Mouse (Mus musculus) lung, postnatal 36 days (tissue): Measurements from ENCODE around the gene Rpl36-ps4.
"Not testable (repeated sequence)": the region's sequence is repeated elsewhere in the genome, so short reads cannot be mapped to it uniquely, and the experiment has no call there.

Source experiments
- DNase-seq: peaks from one replicate; pipeline ENCODE4 v3.0.0; 2022; ENCODE audit warnings: mixed read lengths

Rpl36-ps4 gene

DNA sequence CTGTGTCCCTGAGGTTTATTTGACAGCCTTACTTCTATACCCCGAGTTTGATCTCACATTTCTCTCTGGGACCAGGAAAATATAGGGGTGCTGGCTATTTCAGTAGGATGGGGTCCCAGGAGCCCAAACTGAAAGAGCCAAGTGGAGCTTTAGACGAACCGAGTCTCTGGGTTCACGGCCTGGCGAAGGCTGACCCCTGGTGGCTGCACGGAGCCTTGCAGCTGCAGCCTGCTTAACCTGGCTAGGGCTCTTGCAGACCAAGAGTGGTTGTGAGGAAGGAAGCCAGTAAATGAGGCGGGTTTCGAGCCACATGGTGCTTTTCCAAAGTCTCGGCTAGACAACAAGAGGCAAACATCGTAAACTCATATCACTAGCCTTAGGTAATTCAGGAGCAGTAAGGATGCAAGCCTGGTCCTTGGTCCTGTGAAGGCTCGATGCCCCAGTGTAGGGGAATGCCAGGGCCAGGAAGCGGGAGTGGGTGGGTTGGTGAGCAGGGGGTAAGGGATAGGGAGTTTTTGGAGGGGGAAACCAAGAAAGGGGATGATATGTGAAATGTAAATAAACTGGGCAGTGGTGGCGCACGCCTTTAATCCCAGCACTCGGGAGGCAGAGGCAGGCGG is 28.3 kb downstream of the Rpl36-ps4 start:
- peak; percentile 80 for DNase-seq

DNA sequence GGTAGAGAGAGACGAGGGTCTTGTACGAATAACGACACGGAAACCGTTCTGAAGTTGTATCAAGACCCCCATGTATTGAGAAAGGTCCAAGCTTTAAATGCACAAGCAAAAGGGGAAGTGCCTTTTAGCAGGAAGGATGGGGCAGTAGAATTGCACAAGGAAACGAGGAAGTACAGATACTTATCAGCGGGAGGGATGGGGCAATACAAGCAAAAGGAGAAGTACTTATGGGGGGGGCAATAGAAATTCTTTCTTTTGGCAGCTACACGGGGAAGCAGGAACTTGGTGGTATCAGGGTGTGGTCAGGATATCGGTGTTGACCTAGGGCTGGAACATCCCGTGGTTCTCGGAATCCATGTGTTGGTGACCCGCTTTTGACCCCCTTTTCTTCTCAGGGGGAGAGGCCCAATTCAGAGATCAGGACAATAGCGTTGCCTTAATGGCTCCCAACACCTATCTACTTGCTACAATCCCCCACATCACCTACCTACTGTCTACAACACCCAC is 33.9 kb downstream of the Rpl36-ps4 start:
- not testable (repeated sequence) for DNase-seq

DNA sequence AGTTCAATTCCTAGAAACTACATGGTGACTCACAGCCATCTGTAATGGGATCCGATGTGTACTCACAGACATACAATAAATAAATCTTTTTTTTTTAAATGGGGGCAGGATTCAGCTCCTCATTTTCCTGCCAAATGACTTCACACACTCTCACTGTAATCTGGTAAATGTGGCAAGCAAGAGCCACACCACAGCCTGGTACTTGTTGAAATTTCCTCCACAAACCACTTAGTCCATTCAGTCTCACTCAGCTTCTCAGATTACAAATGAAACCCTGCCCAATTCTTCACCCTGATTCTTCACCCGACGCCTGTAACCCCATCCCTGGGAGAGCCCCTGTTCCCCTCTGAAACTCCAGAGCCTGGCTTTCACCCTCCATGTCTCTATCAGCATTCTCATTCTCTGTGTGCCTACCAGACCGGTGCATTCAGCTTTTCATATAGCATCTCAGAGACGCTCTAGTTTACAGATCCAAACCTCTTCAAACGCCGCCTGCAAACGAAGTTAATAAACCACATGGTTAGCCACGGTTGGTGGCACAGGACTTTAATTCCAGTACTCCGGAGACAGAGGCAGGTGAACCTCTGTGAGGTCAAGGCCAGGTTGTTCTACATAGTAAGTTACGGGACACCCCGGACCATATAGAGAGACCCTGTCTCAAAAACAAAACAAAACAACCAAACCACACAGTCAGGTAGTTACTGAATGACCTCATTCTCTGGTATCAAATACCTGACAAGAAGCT is 36.5 kb downstream of the Rpl36-ps4 start:
- DNase-seq, result no peak

- DNase-seq, result no peak
Observed at GRCm38 (mm10) chr17:87958283-87958682, 37.5 kb downstream of the Rpl36-ps4 start.

DNA sequence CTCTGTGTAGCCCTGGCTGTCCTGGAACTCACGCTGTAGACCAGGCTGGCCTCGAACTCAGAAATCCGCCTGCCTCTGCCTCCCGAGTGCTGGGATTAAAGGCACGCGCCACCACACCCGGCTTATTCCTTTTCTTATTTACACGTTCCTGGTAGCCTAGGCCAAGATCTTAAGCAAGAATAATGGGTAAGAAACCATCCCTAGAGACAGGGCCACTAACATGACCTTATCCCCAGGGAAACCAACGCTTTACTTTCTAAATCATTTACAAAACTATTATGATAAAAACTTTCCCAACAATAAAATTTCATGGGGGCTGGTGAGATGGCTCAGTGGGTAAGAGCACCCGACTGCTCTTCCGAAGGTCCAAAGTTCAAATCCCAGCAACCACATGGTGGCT is 38.6 kb downstream of the Rpl36-ps4 start:
- not testable (repeated sequence) for DNase-seq

GRCm38 (mm10) chr17:87959931-87960330 is 39.2 kb downstream of the Rpl36-ps4 start:
- DNase-seq, result not testable (repeated sequence)

- DNase-seq, result no peak
Observed at GRCm38 (mm10) chr17:87963081-87964075, 42.6 kb downstream of the Rpl36-ps4 start.

DNA sequence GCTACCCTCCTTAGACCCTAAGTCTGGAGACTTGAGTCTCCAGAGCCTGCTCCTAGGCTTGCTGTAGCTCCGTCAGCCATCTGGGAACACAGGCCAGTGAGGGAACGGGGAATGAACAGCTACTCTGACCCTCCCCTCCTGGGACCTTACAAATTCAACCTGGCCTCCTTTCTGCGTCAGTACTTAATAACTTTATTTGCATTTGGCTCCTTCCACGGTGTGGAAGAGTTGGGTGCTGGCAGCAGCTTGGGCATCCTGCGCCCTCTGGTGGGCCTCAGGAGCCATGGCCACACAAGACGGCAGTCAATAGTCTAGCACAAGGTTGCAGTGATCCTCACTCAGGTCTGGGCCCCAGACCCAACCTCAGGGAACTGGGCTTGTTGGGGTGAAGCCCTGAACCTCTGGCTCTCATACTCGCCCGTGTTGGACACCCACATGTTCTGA is 47.7 kb downstream of the Rpl36-ps4 start:
- DNase-seq, result not testable (repeated sequence)
